In the genomic region with DNA sequence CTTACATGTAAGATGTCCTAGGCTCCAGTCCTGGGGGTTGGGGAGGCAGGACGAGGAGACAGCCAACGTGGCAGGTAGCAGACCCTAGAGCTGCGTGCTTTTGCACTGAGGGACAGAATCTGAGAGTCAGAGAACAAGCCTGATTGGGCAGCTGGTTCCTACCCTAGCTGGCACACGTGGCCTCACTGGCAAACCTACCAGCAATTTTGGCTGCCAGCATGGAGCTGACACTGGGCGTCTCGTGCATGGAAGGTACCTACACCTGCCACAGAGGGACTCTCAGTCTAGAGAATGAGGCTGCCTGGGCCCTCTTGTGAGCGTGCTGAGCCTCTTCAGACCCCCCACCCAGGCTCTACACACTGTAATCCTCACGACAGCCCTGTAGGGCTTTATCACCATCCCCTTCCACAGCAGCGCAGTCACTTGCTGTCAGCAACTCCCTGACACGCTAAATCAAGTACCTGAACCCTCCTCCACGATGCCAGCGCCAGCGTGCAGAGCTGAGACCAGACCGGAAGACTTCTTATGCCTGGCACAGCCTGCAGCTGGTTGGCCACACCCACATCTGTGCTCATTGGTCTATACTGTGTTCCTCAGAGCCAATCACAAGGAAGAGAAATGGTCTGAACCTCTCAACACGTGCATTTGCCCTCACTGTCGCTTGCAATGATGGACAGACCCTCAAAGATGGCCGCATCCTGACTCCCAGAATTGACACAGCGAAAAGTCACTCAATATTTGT, we compare ENCODE assay signal across 7 mouse cellular contexts. TPM values are rescaled to one million over a fixed set of nuclear protein-coding genes. Genes with fewer than 3 reads are reported as not detected.
DNase-seq lines count a peak whose midpoint lies in the region; ATAC-seq and TF ChIP-seq lines count a peak whose summit lies in the region.

No protein-coding gene starts in this region.

- no peak for TF ChIP-seq CTCF in E14TG2a.4 (conservative IDR thresholded peaks at IDR 0.05; ENCODE audit: low read length)

- ATAC-seq in stomach, embryonic 15.5 days (ENCODE audit: insufficient read depth, low FRiP score, low read depth) = peak; percentile 21; the same call in 1 of the 2 replicates

- 0 out of 2 replicates have a peak, but pooled peaks cover 5% of the 10 kb centered on the region for H3K36me3 ChIP-seq in E14TG2a.4 (ENCODE audit: insufficient read depth, low read length)
- H3K36me3 ChIP-seq in embryonic facial prominence, embryonic 10.5 days (replicated peaks) = no peaks in the 10 kb centered on the region
- no peaks in the 10 kb centered on the region for H3K36me3 ChIP-seq in midbrain, embryonic 10.5 days
- H3K36me3 ChIP-seq in stomach, embryonic 15.5 days = no peaks in the 10 kb centered on the region

- 60% methylated on average over 18 of the region's 18 CpGs for WGBS in embryonic facial prominence, embryonic 10.5 days
- 64% methylated on average over 18 of the region's 18 CpGs for WGBS in midbrain, embryonic 10.5 days
- WGBS in stomach, embryonic 15.5 days = 53% methylated on average over 18 of the region's 18 CpGs

- peak; percentile 48 for DNase-seq in CD4-positive, CD25-positive, alpha-beta regulatory T cell, adult 2 months (ENCODE audit: low read depth, low spot score)
- DNase-seq in embryonic facial prominence, embryonic 10.5 days (ENCODE audit: low spot score) = peak; percentile 51
- DNase-seq in induced T-regulatory cell, adult 2 months (ENCODE audit: low read depth) = peak; percentile 67
- peak; percentile 40 for DNase-seq in midbrain, embryonic 10.5 days (ENCODE audit: low spot score)
- no peak for DNase-seq in lung, postnatal 25 days (ENCODE audit: low spot score)

- peaks cover 33% of the 10 kb centered on the region for H3K27me3 ChIP-seq in E14TG2a.4 (ENCODE audit: insufficient read depth, low read length)
- H3K27me3 ChIP-seq in embryonic facial prominence, embryonic 10.5 days (replicated peaks; ENCODE audit: low read depth, poor library complexity, severe bottlenecking) = peaks cover 2% of the 10 kb centered on the region; the same call in 1 of the 2 replicates
- H3K27me3 ChIP-seq in midbrain, embryonic 10.5 days (ENCODE audit: low read depth, poor library complexity, severe bottlenecking) = peaks cover 1% of the 10 kb centered on the region; the same call in 1 of the 2 replicates
- H3K27me3 ChIP-seq in stomach, embryonic 15.5 days (replicated peaks) = no peaks in the 10 kb centered on the region

- no peak overlapping the region for H3K9ac ChIP-seq in stomach, embryonic 15.5 days

- H3K4me2 ChIP-seq in stomach, embryonic 15.5 days = no peak overlapping the region

- H3K4me1 ChIP-seq in E14TG2a.4 (replicated peaks; ENCODE audit: low read depth, low read length) = peaks cover 55% of the 10 kb centered on the region
- peaks cover 16% of the 10 kb centered on the region for H3K4me1 ChIP-seq in embryonic facial prominence, embryonic 10.5 days
- H3K4me1 ChIP-seq in midbrain, embryonic 10.5 days = peaks cover 14% of the 10 kb centered on the region
- H3K4me1 ChIP-seq in stomach, embryonic 15.5 days = no peaks in the 10 kb centered on the region

- H3K4me3 ChIP-seq in E14TG2a.4 (replicated peaks; ENCODE audit: low read length) = peak overlapping the region; percentile 69
- H3K4me3 ChIP-seq in embryonic facial prominence, embryonic 10.5 days = peak overlapping the region; percentile 34; the same call in 1 of the 2 replicates
- H3K4me3 ChIP-seq in midbrain, embryonic 10.5 days = peak overlapping the region; percentile 26; the same call in 1 of the 2 replicates
- no peak overlapping the region for H3K4me3 ChIP-seq in stomach, embryonic 15.5 days (replicated peaks)

- no peaks in the 10 kb centered on the region for H3K9me3 ChIP-seq in E14TG2a.4 (ENCODE audit: low read length)
- no peaks in the 10 kb centered on the region for H3K9me3 ChIP-seq in embryonic facial prominence, embryonic 10.5 days
- H3K9me3 ChIP-seq in midbrain, embryonic 10.5 days (replicated peaks) = no peaks in the 10 kb centered on the region
- no peaks in the 10 kb centered on the region for H3K9me3 ChIP-seq in stomach, embryonic 15.5 days

- no peak overlapping the region for H3K27ac ChIP-seq in embryonic facial prominence, embryonic 10.5 days (replicated peaks)
- 0 out of 2 replicates have a peak overlapping the region, but pooled peaks have one; percentile 23 for H3K27ac ChIP-seq in midbrain, embryonic 10.5 days (replicated peaks)
- no peak overlapping the region for H3K27ac ChIP-seq in stomach, embryonic 15.5 days

RNA-seq across cellular contexts. Expression of a gene that starts 6.9 kb away (rescaled TPM):
- 0.41 and 0.69 TPM in 2 replicates for polyA plus RNA-seq in embryonic facial prominence, embryonic 10.5 days (2016; fragmentation: Nextera tagmentation; extraction: Ambion mirVana)
- 0.58 and 1.1 TPM in 2 replicates for polyA plus RNA-seq in midbrain, embryonic 10.5 days (2016; fragmentation: Nextera tagmentation; extraction: Ambion mirVana)
- polyA plus RNA-seq in stomach, embryonic 15.5 days (2015; fragmentation: Nextera tagmentation; extraction: Ambion mirVana) = 4.4 and 5.1 TPM in 2 replicates
